In the genomic region with DNA sequence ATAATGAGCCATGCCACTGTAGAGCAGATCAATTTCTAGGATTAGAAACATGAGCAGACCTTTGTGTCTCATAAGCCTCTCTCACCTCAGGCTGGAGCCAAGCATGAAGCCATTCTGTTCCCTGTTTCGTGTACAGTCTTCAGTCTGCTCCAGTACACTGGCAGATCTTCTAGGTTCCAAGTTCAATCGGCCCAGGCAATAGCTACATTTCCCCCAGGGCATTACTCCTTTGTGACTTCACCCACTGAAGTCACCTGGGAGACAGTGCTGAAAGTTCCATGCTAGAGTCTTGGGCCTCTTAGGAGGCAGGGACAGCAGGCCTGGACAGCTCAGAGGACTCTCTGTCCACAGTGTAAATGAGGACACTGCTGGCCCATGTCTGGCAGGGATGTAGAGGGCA, we compare ENCODE assay signal across 26 mouse cellular contexts. TPM values are rescaled to one million over a fixed set of nuclear protein-coding genes. Genes with fewer than 3 reads are reported as not detected.
A peak's percentile ranks its signal among the peaks of the same experiment; 100 is the strongest.
DNase-seq lines count a peak whose midpoint lies in the region; TF ChIP-seq lines count a peak whose summit lies in the region.
"Had no signal": no experiment of that assay in that cellular context is flagged by ENCODE, and none has a peak within 500 bp of the region (broad histone marks: within the 10 kb centered on the region; RNA-seq: fewer than 3 reads in every experiment).

TSS of gene Tssk1 (plus strand) at position 301 of the 400 bp plus-strand sequence.

- no peaks in the 10 kb centered on the region for H3K36me3 ChIP-seq in testis, adult 2 months (ENCODE audit: control insufficient read depth, insufficient read depth, low read length)

- DNase-seq in cerebellum, adult 2 months = no peak
- DNase-seq in cerebellum, postnatal 14 days = no peak
- no peak for DNase-seq in gastrocnemius, adult 2 months
- DNase-seq in gastrocnemius, postnatal 14 days = no peak
- DNase-seq in testis, postnatal 14 days (ENCODE audit: low spot score) = no peak
- DNase-seq: adrenal gland, adult 8-10 months; adrenal gland, postnatal 14 days; adrenal gland, postnatal 36 days; B cell, adult 2 months; cerebellum, adult 11 months; cerebellum, adult 18-20 months; cerebellum, postnatal 25 days; forebrain, postnatal 0 days had no signal

- peaks cover 20% of the 10 kb centered on the region for H3K4me1 ChIP-seq in cerebellum, adult 2 months (ENCODE audit: control insufficient read depth, insufficient read depth, low read length)
- peaks cover 8% of the 10 kb centered on the region for H3K4me1 ChIP-seq in testis, adult 2 months (ENCODE audit: control insufficient read depth, insufficient read depth, low read length)

- no peak within 1 kb of the TSS for H3K4me3 ChIP-seq in cerebellum, adult 2 months (replicated peaks; ENCODE audit: insufficient read depth, low read depth, low read length)
- H3K4me3 ChIP-seq in gastrocnemius, adult 2 months = no peak within 1 kb of the TSS
- H3K4me3 ChIP-seq in testis, adult 2 months (ENCODE audit: control insufficient read depth, low read depth, low read length) = peak within 1 kb of the TSS; percentile 90
- H3K4me3 ChIP-seq: embryonic facial prominence, embryonic 10.5 days; embryonic facial prominence, embryonic 12.5 days; forebrain, embryonic 13.5 days; forebrain, embryonic 15.5 days had no signal

- WGBS in cerebellum, adult 2 months = 61% methylated on average over 2 of the region's 2 CpGs

- intact Hi-C loops in gastrocnemius, adult 2 months (cut with DNase I) = no loop called here
- intact Hi-C loops in gastrocnemius, postnatal 14 days (cut with DNase I; ENCODE audit: low total_unique reads) = no loop called here

- no peak for TF ChIP-seq CTCF in cerebellum, adult 2 months (IDR thresholded peaks at IDR 0.05; ENCODE audit: borderline replicate concordance, insufficient read depth, low read depth, low read length)
- TF ChIP-seq CTCF in gastrocnemius, adult 2 months (IDR thresholded peaks at IDR 0.05) = no peak
- no peak for TF ChIP-seq CTCF in testis, adult 2 months (IDR thresholded peaks at IDR 0.05; ENCODE audit: control insufficient read depth, insufficient read depth, insufficient replicate concordance, low read depth, low read length)

- H3K27ac ChIP-seq in cerebellum, adult 2 months (ENCODE audit: insufficient read depth, low read length) = 0 out of 2 replicates have a peak within 1 kb of the TSS, but pooled peaks have one; percentile 22
- H3K27ac ChIP-seq in gastrocnemius, adult 2 months = peak within 1 kb of the TSS; percentile 48; the same call in 1 of the 2 replicates
- H3K27ac ChIP-seq in testis, adult 2 months (ENCODE audit: control insufficient read depth, insufficient read depth, low read depth, low read length) = peak within 1 kb of the TSS; percentile 84
- H3K27ac ChIP-seq: embryonic facial prominence, embryonic 10.5 days; embryonic facial prominence, embryonic 12.5 days; forebrain, embryonic 13.5 days; forebrain, embryonic 15.5 days had no signal

- no peaks in the 10 kb centered on the region for H3K27me3 ChIP-seq in cerebellum, adult 2 months (ENCODE audit: control insufficient read depth, insufficient read depth, low read length)
- H3K27me3 ChIP-seq in testis, adult 2 months (ENCODE audit: control insufficient read depth, insufficient read depth, low read length) = no peaks in the 10 kb centered on the region
- H3K27me3 ChIP-seq: CH12.LX; embryonic facial prominence, embryonic 12.5 days; forebrain, embryonic 15.5 days; Patski had no signal

- no peak for TF ChIP-seq POLR2A in cerebellum, adult 2 months (IDR thresholded peaks at IDR 0.05; ENCODE audit: borderline replicate concordance, insufficient read depth, low read length)
- peak; percentile 73; the same call in 1 of the 2 replicates for TF ChIP-seq POLR2A in testis, adult 2 months (IDR thresholded peaks at IDR 0.05; ENCODE audit: control insufficient read depth, low read depth, low read length)

RNA-seq across cellular contexts. Expression of gene Tssk1, which starts in this region (rescaled TPM):
- 0.08 and 0.11 TPM in 2 replicates for polyA plus RNA-seq in cerebellum, adult 2 months (2012; rRNA removed)
- under 1 TPM; 0.10 to 0.17 TPM for total RNA-seq in gastrocnemius, adult 2 months (2021)
- total RNA-seq in gastrocnemius, postnatal 14 days (2021) = under 1 TPM in 1 of 2 experiments, not detected in 1; 0.16 TPM
- polyA plus RNA-seq in testis, adult 2 months (2012; rRNA removed) = 175 and 177 TPM in 2 replicates
- total RNA-seq: adrenal gland, adult 18-20 months; CH12.LX; forebrain, postnatal 0 days had no signal
- polyA plus RNA-seq: activated CD4-positive, CD25-positive, alpha-beta regulatory T cell, adult 4 months; CD4-positive, CD25-positive, alpha-beta regulatory T cell, adult 4 months; embryonic facial prominence, embryonic 14.5 days; forebrain, embryonic 11.5 days; forebrain, postnatal 0 days; G1E had no signal

Comparison
In these comparisons a context has a peak if more than half of its experiments do, and no peak if none do; other contexts are left out.
1. RNA of gene Tssk1 (polyA plus RNA-seq): 175 to 177 TPM in testis, adult 2 months; 0.08 to 0.11 TPM in cerebellum, adult 2 months; every median in the first group is over 100 times any median in the second.
2. H3K27ac ChIP-seq: peak in every context shown above with its lines; median percentile 84 in testis, adult 2 months; 48 in gastrocnemius, adult 2 months; 22 in cerebellum, adult 2 months.